Mouse (Mus musculus) cerebellum, postnatal 14 days (tissue): ENCODE results near the gene Hlcs.
A peak's percentile ranks its signal among the peaks of the same experiment; 100 is the strongest.

Source experiments
- DNase-seq, 2 experiments: peaks; one replicate each; pipeline ENCODE4 v3.0.0; 2021; ENCODE audit warnings: mixed read lengths in 2 of 2

Gene Hlcs

GRCm38 (mm10) chr16:94289138-94290072 is 24.0 kb downstream of the Hlcs start:
- DNase-seq, result peak; percentile 63 to 72

GRCm38 (mm10) chr16:94287826-94288225 is 25.5 kb downstream of the Hlcs start:
- DNase-seq, result peak in 1 of 2 experiments; percentile 9

- DNase-seq, result no peak
Observed at GRCm38 (mm10) chr16:94283972-94284371, 29.4 kb downstream of the Hlcs start.

GRCm38 (mm10) chr16:94270826-94271225 is 42.5 kb downstream of the Hlcs start:
- DNase-seq, result no peak

- DNase-seq, result peak; percentile 95 to 97
Observed at GRCm38 (mm10) chr16:94269635-94270034, 43.7 kb downstream of the Hlcs start.

GRCm38 (mm10) chr16:94268205-94268604 is 45.2 kb downstream of the Hlcs start:
- no peak for DNase-seq

GRCm38 (mm10) chr16:94264611-94265010 is 48.8 kb downstream of the Hlcs start:
- no peak for DNase-seq

GRCm38 (mm10) chr16:94262501-94262900 is 50.9 kb downstream of the Hlcs start:
- no peak for DNase-seq

GRCm38 (mm10) chr16:94260938-94261630 is 52.3 kb downstream of the Hlcs start:
- DNase-seq, result no peak

GRCm38 (mm10) chr16:94258366-94259310 is 54.7 kb downstream of the Hlcs start:
- peak; percentile 85 to 89 for DNase-seq

GRCm38 (mm10) chr16:94255592-94255991 is 57.8 kb downstream of the Hlcs start:
- DNase-seq, result no peak

- DNase-seq, result no peak
Observed at GRCm38 (mm10) chr16:94255035-94255434, 58.3 kb downstream of the Hlcs start.

- no peak for DNase-seq
Observed at GRCm38 (mm10) chr16:94254415-94254891, 58.9 kb downstream of the Hlcs start.

GRCm38 (mm10) chr16:94253671-94254414 is 59.5 kb downstream of the Hlcs start:
- DNase-seq, result no peak

- DNase-seq, result no peak
Observed at GRCm38 (mm10) chr16:94251756-94252155, 61.6 kb downstream of the Hlcs start.

- no peak for DNase-seq
Observed at GRCm38 (mm10) chr16:94250640-94251349, 62.6 kb downstream of the Hlcs start.

- no peak for DNase-seq
Observed at GRCm38 (mm10) chr16:94250136-94250535, 63.2 kb downstream of the Hlcs start.

GRCm38 (mm10) chr16:94249666-94250065 is 63.7 kb downstream of the Hlcs start:
- no peak for DNase-seq

GRCm38 (mm10) chr16:94248721-94249120 is 64.7 kb downstream of the Hlcs start:
- DNase-seq, result no peak

- no peak for DNase-seq
Observed at GRCm38 (mm10) chr16:94246976-94247375, 66.4 kb downstream of the Hlcs start.
